Mouse (Mus musculus) liver, embryonic 13.5 days (tissue): ENCODE results near the gene Mgarp. TPM values are rescaled to one million over a fixed set of nuclear protein-coding genes. Genes with fewer than 3 reads are reported as not detected.
"Not testable (repeated sequence)": the region's sequence is repeated elsewhere in the genome, so short reads cannot be mapped to it uniquely, and the experiment has no call there.

Experiments used
- ATAC-seq: fragments of 200-750 bp; cut with Nextera tagmentation; 2 replicates; pipeline ENCODE4 v1.8.0; 2017; ENCODE audit warnings: low read depth, mild to moderate bottlenecking, moderate number of reproducible peaks, moderate library complexity
- DNase-seq: peaks from one replicate; pipeline ENCODE4 v3.0.0; 2022
- H3K27ac ChIP-seq: fragments of 300-500 bp; sonication (generic); 2 replicates; pipeline ENCODE4 v1.5.1; 2015; ENCODE audit warnings: moderate library complexity, mild to moderate bottlenecking, inconsistent platforms
- H3K27me3 ChIP-seq: fragments of 300-500 bp; sonication (generic); 2 replicates; pipeline ENCODE4 v1.6.1; 2015; ENCODE audit warnings: mild to moderate bottlenecking, inconsistent platforms
- H3K36me3 ChIP-seq: fragments of 300-500 bp; sonication (generic); 2 replicates; pipeline ENCODE4 v1.6.1; 2015; ENCODE audit warnings: mild to moderate bottlenecking, inconsistent platforms
- H3K4me1 ChIP-seq: fragments of 300-500 bp; sonication (generic); replicated peaks from 2 replicates; pipeline ENCODE4 v1.6.1; 2015; ENCODE audit warnings: inconsistent platforms
- H3K4me2 ChIP-seq: fragments of 300-500 bp; sonication (generic); 2 replicates; pipeline ENCODE4 v1.6.1; 2015; ENCODE audit warnings: inconsistent platforms, mild to moderate bottlenecking, moderate library complexity
- H3K4me3 ChIP-seq: fragments of 300-500 bp; sonication (generic); replicated peaks from 2 replicates; pipeline ENCODE4 v1.5.1; 2015; ENCODE audit warnings: mild to moderate bottlenecking, inconsistent platforms
- H3K9ac ChIP-seq: fragments of 300-500 bp; sonication (generic); 2 replicates; pipeline ENCODE4 v1.6.1; 2015; ENCODE audit warnings: mild to moderate bottlenecking, inconsistent platforms
- H3K9me3 ChIP-seq: fragments of 300-500 bp; sonication (generic); replicated peaks from 2 replicates; pipeline ENCODE4 v1.6.1; 2016; ENCODE audit warnings: inconsistent platforms
- WGBS: fragments of 180-500 bp; shearing (Covaris S2); methylation state at CpG from one replicate; pipeline ENCODE4 v1.1.7; 2015; ENCODE audit not compliant: insufficient replicate concordance; 5-methylcytosine and 5-hydroxymethylcytosine counted together
- polyA plus RNA-seq: library from polyadenylated mRNA; unstranded; fragments of >200 nt; fragmentation: Nextera tagmentation; extraction: Ambion mirVana; gene quantifications from 2 replicates; pipeline ENCODE4 v1.2.1, GENCODE M21; 2015

The Mgarp gene
- polyA plus RNA-seq, result 1.1 TPM in 2 replicates

GRCm38 (mm10) chr3:51396219-51397068 is at the start of gene Mgarp:
Mgarp (minus strand) TSS chr3:51396738.
- Histone ChIP-seq H3K9ac (peak within 1 kb of the TSS; percentile 61), H3K4me1 (peaks cover 21% of the 10 kb centered on the region), H3K4me3 (peak within 1 kb of the TSS; percentile 67), H3K27ac (no peak within 1 kb of the TSS), H3K27me3 (peaks cover 35% of the 10 kb centered on the region), H3K4me2 (peak within 1 kb of the TSS; percentile 76), H3K9me3 (no peaks in the 10 kb centered on the region), H3K36me3 (no peaks in the 10 kb centered on the region)
- WGBS, result 2% methylated on average over 41 of the region's 41 CpGs
- DNase-seq (peak; percentile 76), ATAC-seq (peak; percentile 91)

- Histone ChIP-seq H3K9ac (no peak overlapping the region), H3K27ac (no peak overlapping the region), H3K36me3 (peaks cover 13% of the 10 kb centered on the region), H3K4me1 (peaks cover 7% of the 10 kb centered on the region), H3K9me3 (no peaks in the 10 kb centered on the region), H3K4me3 (no peak overlapping the region), H3K27me3 (no peaks in the 10 kb centered on the region), H3K4me2 (no peak overlapping the region)
- no peak for DNase-seq
- no peak for ATAC-seq
- 84% methylated on average over 3 of the region's 3 CpGs for WGBS
Measured at GRCm38 (mm10) chr3:51434871-51435595, 38.5 kb upstream of the Mgarp start.

GRCm38 (mm10) chr3:51434364-51434763 is 37.8 kb upstream of the Mgarp start:
- H3K27me3 ChIP-seq, H3K4me3 ChIP-seq, DNase-seq, H3K36me3 ChIP-seq, ATAC-seq, H3K9ac ChIP-seq, H3K27ac ChIP-seq, H3K4me2 ChIP-seq, H3K9me3 ChIP-seq, H3K4me1 ChIP-seq: not testable (repeated sequence)
- 72% methylated on average over 5 of the region's 5 CpGs for WGBS

GRCm38 (mm10) chr3:51425394-51425793 is 28.9 kb upstream of the Mgarp start:
- Histone ChIP-seq H3K4me1 (peaks cover 13% of the 10 kb centered on the region), H3K36me3 (peaks cover 8% of the 10 kb centered on the region; the same call in 1 of the 2 replicates), H3K4me3 (no peak overlapping the region), H3K9ac (no peak overlapping the region), H3K27me3 (no peaks in the 10 kb centered on the region), H3K9me3 (no peaks in the 10 kb centered on the region), H3K27ac (no peak overlapping the region), H3K4me2 (no peak overlapping the region)
- no peak for DNase-seq
- ATAC-seq, result no peak

GRCm38 (mm10) chr3:51421921-51422320 is 25.4 kb upstream of the Mgarp start:
- DNase-seq (no peak), ATAC-seq (no peak)
- WGBS, result 50% methylated on average over 3 of the region's 3 CpGs
- no peak overlapping the region for H3K4me2 ChIP-seq
- H3K36me3 ChIP-seq, result peaks cover 8% of the 10 kb centered on the region; the same call in 1 of the 2 replicates
- H3K4me3 ChIP-seq, result no peak overlapping the region
- no peaks in the 10 kb centered on the region for H3K9me3 ChIP-seq
- H3K9ac ChIP-seq, result no peak overlapping the region
- H3K27ac ChIP-seq, result no peak overlapping the region
- no peaks in the 10 kb centered on the region for H3K27me3 ChIP-seq
- H3K4me1 ChIP-seq, result peaks cover 40% of the 10 kb centered on the region

GRCm38 (mm10) chr3:51417966-51418365 is 21.4 kb upstream of the Mgarp start:
- 50% methylated on average over 2 of the region's 2 CpGs for WGBS

GRCm38 (mm10) chr3:51417485-51417884 is 20.9 kb upstream of the Mgarp start:
- Histone ChIP-seq H3K4me1 (peaks cover 63% of the 10 kb centered on the region), H3K9me3 (no peaks in the 10 kb centered on the region), H3K4me2 (peak overlapping the region; percentile 81), H3K27me3 (no peaks in the 10 kb centered on the region), H3K9ac (peak overlapping the region; percentile 99), H3K36me3 (0 out of 2 replicates have a peak, but pooled peaks cover 3% of the 10 kb centered on the region), H3K27ac (no peak overlapping the region), H3K4me3 (peak overlapping the region; percentile 99)
- DNase-seq (no peak), ATAC-seq (no peak)
- 44% methylated on average over 2 of the region's 2 CpGs for WGBS

More at GRCm38 (mm10) chr3:51417966-51418365, 21.4 kb upstream of the Mgarp start:
- H3K27ac ChIP-seq, result no peak overlapping the region
- no peaks in the 10 kb centered on the region for H3K9me3 ChIP-seq
- H3K9ac ChIP-seq, result peak overlapping the region; percentile 44; the same call in 1 of the 2 replicates
- H3K4me1 ChIP-seq, result peaks cover 59% of the 10 kb centered on the region
- no peak for DNase-seq
- H3K4me3 ChIP-seq, result peak overlapping the region; percentile 99
- 0 out of 2 replicates have a peak, but pooled peaks cover 3% of the 10 kb centered on the region for H3K36me3 ChIP-seq
- H3K27me3 ChIP-seq, result no peaks in the 10 kb centered on the region
- peak overlapping the region; percentile 81 for H3K4me2 ChIP-seq
- ATAC-seq, result no peak

- 8% methylated on average over 8 of the region's 8 CpGs for WGBS
- peaks cover 64% of the 10 kb centered on the region for H3K4me1 ChIP-seq
Measured at GRCm38 (mm10) chr3:51417135-51417458, 20.6 kb upstream of the Mgarp start.

GRCm38 (mm10) chr3:51416364-51417134 is 20.0 kb upstream of the Mgarp start:
- Histone ChIP-seq H3K27ac (peak overlapping the region; percentile 96), H3K36me3 (no peaks in the 10 kb centered on the region), H3K9me3 (no peaks in the 10 kb centered on the region), H3K9ac (peak overlapping the region; percentile 99), H3K4me3 (peak overlapping the region; percentile 99), H3K27me3 (no peaks in the 10 kb centered on the region), H3K4me2 (peak overlapping the region; percentile 81), H3K4me1 (peaks cover 62% of the 10 kb centered on the region)
- peak; percentile 32 for DNase-seq
- ATAC-seq, result peak; percentile 49
- WGBS, result under 1% methylated on average over 68 of the region's 68 CpGs

More at GRCm38 (mm10) chr3:51417135-51417458, 20.6 kb upstream of the Mgarp start:
- peak overlapping the region; percentile 81 for H3K4me2 ChIP-seq
- H3K27ac ChIP-seq, result peak overlapping the region; percentile 96
- H3K9ac ChIP-seq, result peak overlapping the region; percentile 99
- H3K4me3 ChIP-seq, result peak overlapping the region; percentile 99
- no peaks in the 10 kb centered on the region for H3K27me3 ChIP-seq
- no peak for ATAC-seq
- DNase-seq, result no peak
- H3K36me3 ChIP-seq, result 0 out of 2 replicates have a peak, but pooled peaks cover 3% of the 10 kb centered on the region
- no peaks in the 10 kb centered on the region for H3K9me3 ChIP-seq

GRCm38 (mm10) chr3:51416073-51416363 is 19.5 kb upstream of the Mgarp start:
- under 1% methylated on average over 30 of the region's 30 CpGs for whole genome bisulfite sequencing
- Histone ChIP-seq H3K4me3 (peak overlapping the region; percentile 99), H3K27ac (peak overlapping the region; percentile 96), H3K9me3 (no peaks in the 10 kb centered on the region), H3K27me3 (no peaks in the 10 kb centered on the region), H3K36me3 (no peaks in the 10 kb centered on the region), H3K9ac (peak overlapping the region; percentile 99), H3K4me2 (peak overlapping the region; percentile 81), H3K4me1 (peaks cover 60% of the 10 kb centered on the region)
- ATAC-seq, result peak; percentile 55
- no peak for DNase-seq
